Mouse (Mus musculus): ENCODE data around the gene Gm49336. TPM values are rescaled to one million over a fixed set of nuclear protein-coding genes. Genes with fewer than 3 reads are reported as not detected.

The Gm49336 gene
- polyA plus RNA-seq, 1 experiment from 2014 or later: 61.0 TPM

DNA sequence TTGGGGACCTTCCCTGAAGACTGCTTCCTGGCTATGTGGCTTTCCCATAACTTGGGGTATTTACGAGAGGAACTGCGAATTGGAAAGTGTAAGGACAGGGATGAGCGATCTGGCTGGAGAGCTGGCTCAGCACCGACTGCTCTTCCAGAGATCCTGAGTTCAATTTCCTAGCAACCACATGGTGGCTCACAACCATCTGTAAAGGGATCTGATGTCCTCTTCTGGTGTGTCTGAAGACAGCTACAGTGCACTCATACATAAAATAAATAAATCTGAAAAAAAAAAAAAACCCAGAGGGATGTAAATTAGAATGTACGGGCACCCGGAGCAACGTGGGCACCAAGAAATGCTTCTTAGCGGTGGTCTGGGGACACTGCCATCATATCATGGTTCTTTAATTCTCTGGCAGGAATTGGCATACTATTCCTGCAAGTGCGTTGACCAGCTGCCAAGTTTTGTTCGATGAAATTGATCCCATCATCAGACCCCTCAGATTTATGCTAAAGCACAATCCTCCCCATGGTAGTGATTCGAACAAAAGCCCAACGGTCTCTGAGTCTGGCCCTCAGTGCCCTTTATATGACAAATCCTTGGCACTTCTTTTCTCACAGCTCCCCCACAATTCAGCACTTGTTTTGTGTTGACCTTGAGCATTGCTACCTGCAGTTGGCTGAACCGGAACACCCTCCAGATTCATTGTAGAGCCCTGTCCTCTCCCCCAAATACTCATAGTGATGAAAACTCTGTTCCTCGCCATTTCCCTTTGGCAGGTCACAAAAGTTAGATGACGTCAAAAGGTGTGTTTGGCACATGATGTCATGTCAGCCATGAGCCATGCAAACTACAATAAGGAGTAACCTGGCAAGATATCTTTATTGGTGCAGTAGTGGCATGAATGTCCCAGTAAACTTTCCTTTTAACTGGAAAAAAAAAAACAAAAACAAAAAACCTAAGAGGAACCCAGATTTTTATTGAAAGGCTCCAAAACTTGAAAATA is 995 bp upstream of the Gm49336 start:
- DNase-seq (ENCODE audit: low spot score) (peak; percentile 28), ATAC-seq (no peak)
- Histone ChIP-seq H3K27ac (ENCODE audit: low read depth, low read length) (peak overlapping the region; percentile 80), H3K9me3 (replicated peaks; ENCODE audit: control insufficient read depth, low read length) (no peaks in the 10 kb centered on the region), H3K4me2 (ENCODE audit: low read length) (peak overlapping the region; percentile 92), H3K4me1 (ENCODE audit: control insufficient read depth, insufficient read depth, low read length) (peaks cover 11% of the 10 kb centered on the region; the same call in 1 of the 2 replicates), H3K27me3 (replicated peaks; ENCODE audit: control insufficient read depth, insufficient read depth, low read length) (no peaks in the 10 kb centered on the region), H3K36me3 (ENCODE audit: control insufficient read depth, insufficient read depth, low read length) (no peaks in the 10 kb centered on the region), H3K9ac (ENCODE audit: low read length) (peak overlapping the region; percentile 96), H3K4me3 (ENCODE audit: low read depth, low read length) (peak overlapping the region; percentile 90)
- 18% methylated on average over 15 of the region's 15 CpGs for WGBS

- peak overlapping the region; percentile 92 for H3K27ac ChIP-seq (ENCODE audit: low read depth, low read length)
- H3K27me3 ChIP-seq (replicated peaks; ENCODE audit: control insufficient read depth, insufficient read depth, low read length): no peaks in the 10 kb centered on the region
- peak overlapping the region; percentile 90 for H3K4me3 ChIP-seq (ENCODE audit: low read depth, low read length)
- peaks cover 11% of the 10 kb centered on the region; the same call in 1 of the 2 replicates for H3K4me1 ChIP-seq (ENCODE audit: control insufficient read depth, insufficient read depth, low read length)
- H3K36me3 ChIP-seq (ENCODE audit: control insufficient read depth, insufficient read depth, low read length): no peaks in the 10 kb centered on the region
- H3K9me3 ChIP-seq (replicated peaks; ENCODE audit: control insufficient read depth, low read length): no peaks in the 10 kb centered on the region
- ATAC-seq: peak; percentile 69; the same call in 1 of the 2 replicates
- under 1% methylated on average over 39 of the region's 39 CpGs for WGBS
- peak; percentile 63 for DNase-seq (ENCODE audit: low spot score)
- H3K4me2 ChIP-seq (ENCODE audit: low read length): peak overlapping the region; percentile 69
- H3K9ac ChIP-seq (ENCODE audit: low read length): peak overlapping the region; percentile 96
Observed at GRCm38 (mm10) chr14:60250879-60251278, 428 bp downstream of the Gm49336 start.

DNA sequence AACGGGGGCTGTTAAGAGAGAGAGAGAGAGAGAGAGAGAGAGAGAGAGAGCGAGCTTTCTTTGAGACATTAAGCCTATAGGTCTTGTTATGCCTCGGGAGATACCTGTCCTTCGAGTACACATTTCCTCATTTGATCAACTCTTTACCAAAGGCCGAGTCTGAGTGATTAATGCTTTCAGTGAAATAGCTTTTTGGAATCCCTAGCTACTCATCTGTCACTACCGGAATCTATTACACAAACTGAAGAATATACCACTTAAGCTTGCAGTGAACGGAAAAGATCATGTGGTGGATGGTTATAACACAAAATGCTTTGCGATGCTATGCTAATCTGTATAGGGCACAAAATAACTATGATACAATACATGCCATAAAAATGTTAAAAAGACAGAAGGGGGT is 941 bp downstream of the Gm49336 start:
- Histone ChIP-seq H3K9me3 (replicated peaks; ENCODE audit: control insufficient read depth, low read length) (no peaks in the 10 kb centered on the region), H3K4me1 (ENCODE audit: control insufficient read depth, insufficient read depth, low read length) (peaks cover 11% of the 10 kb centered on the region; the same call in 1 of the 2 replicates), H3K36me3 (ENCODE audit: control insufficient read depth, insufficient read depth, low read length) (peaks cover 3% of the 10 kb centered on the region), H3K4me2 (ENCODE audit: low read length) (peak overlapping the region; percentile 69), H3K27ac (ENCODE audit: low read depth, low read length) (no peak overlapping the region), H3K27me3 (replicated peaks; ENCODE audit: control insufficient read depth, insufficient read depth, low read length) (no peaks in the 10 kb centered on the region), H3K4me3 (ENCODE audit: low read depth, low read length) (peak overlapping the region; percentile 90), H3K9ac (ENCODE audit: low read length) (peak overlapping the region; percentile 96)
- DNase-seq (ENCODE audit: low spot score): no peak
- no peak for ATAC-seq
- WGBS: 20% methylated on average over 8 of the region's 8 CpGs

GRCm38 (mm10) chr14:60238551-60238950 is 12.8 kb downstream of the Gm49336 start:
- ATAC-seq (no peak), DNase-seq (ENCODE audit: low spot score) (no peak)
- Histone ChIP-seq H3K4me1 (ENCODE audit: control insufficient read depth, insufficient read depth, low read length) (no peaks in the 10 kb centered on the region), H3K27me3 (replicated peaks; ENCODE audit: control insufficient read depth, insufficient read depth, low read length) (no peaks in the 10 kb centered on the region), H3K36me3 (ENCODE audit: control insufficient read depth, insufficient read depth, low read length) (peaks cover 49% of the 10 kb centered on the region), H3K4me2 (ENCODE audit: low read length) (no peak overlapping the region), H3K9ac (ENCODE audit: low read length) (no peak overlapping the region), H3K27ac (ENCODE audit: low read depth, low read length) (no peak overlapping the region), H3K9me3 (replicated peaks; ENCODE audit: control insufficient read depth, low read length) (no peaks in the 10 kb centered on the region), H3K4me3 (ENCODE audit: low read depth, low read length) (no peak overlapping the region)
- 87% methylated on average over 3 of the region's 3 CpGs for WGBS

GRCm38 (mm10) chr14:60219886-60220285 is 31.4 kb downstream of the Gm49336 start:
- Histone ChIP-seq H3K9me3 (replicated peaks; ENCODE audit: control insufficient read depth, low read length) (no peaks in the 10 kb centered on the region), H3K27ac (ENCODE audit: low read depth, low read length) (no peak overlapping the region), H3K9ac (ENCODE audit: low read length) (no peak overlapping the region), H3K4me3 (ENCODE audit: low read depth, low read length) (no peak overlapping the region), H3K4me2 (ENCODE audit: low read length) (no peak overlapping the region), H3K36me3 (ENCODE audit: control insufficient read depth, insufficient read depth, low read length) (peaks cover 39% of the 10 kb centered on the region), H3K27me3 (replicated peaks; ENCODE audit: control insufficient read depth, insufficient read depth, low read length) (no peaks in the 10 kb centered on the region), H3K4me1 (ENCODE audit: control insufficient read depth, insufficient read depth, low read length) (no peaks in the 10 kb centered on the region)
- ATAC-seq (peak; percentile 52; the same call in 1 of the 2 replicates), DNase-seq (ENCODE audit: low spot score) (peak; percentile 60)
- WGBS: 79% methylated on average over 10 of the region's 10 CpGs

DNA sequence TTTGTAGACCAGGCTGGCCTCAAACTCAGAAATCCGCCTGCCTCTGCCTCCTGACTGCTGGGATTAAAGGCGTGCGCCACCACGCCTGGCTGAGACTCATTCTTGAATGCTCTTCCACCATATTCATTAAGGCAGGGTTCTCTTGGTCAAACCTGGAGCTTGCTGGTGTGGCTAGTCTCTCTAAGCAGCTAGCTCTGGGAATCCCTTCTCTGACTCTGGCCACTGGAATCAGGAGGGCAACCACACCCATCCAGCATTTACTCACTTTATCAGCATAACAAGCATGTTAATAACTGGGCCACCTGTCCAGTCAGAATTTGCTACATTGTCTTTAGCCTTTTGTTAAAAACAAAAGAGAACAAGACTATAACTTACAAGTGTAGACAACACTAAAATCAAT is 33.7 kb downstream of the Gm49336 start:
- no peak overlapping the region for H3K4me2 ChIP-seq (ENCODE audit: low read length)
- DNase-seq (ENCODE audit: low spot score) (no peak), ATAC-seq (no peak)
- no peaks in the 10 kb centered on the region for H3K4me1 ChIP-seq (ENCODE audit: control insufficient read depth, insufficient read depth, low read length)
- no peak overlapping the region for H3K27ac ChIP-seq (ENCODE audit: low read depth, low read length)
- no peaks in the 10 kb centered on the region for H3K27me3 ChIP-seq (replicated peaks; ENCODE audit: control insufficient read depth, insufficient read depth, low read length)
- no peak overlapping the region for H3K9ac ChIP-seq (ENCODE audit: low read length)
- 95% methylated on average over 4 of the region's 4 CpGs for WGBS
- peaks cover 34% of the 10 kb centered on the region for H3K36me3 ChIP-seq (ENCODE audit: control insufficient read depth, insufficient read depth, low read length)
- no peak overlapping the region for H3K4me3 ChIP-seq (ENCODE audit: low read depth, low read length)
- no peaks in the 10 kb centered on the region for H3K9me3 ChIP-seq (replicated peaks; ENCODE audit: control insufficient read depth, low read length)

GRCm38 (mm10) chr14:60216125-60216524 is 35.2 kb downstream of the Gm49336 start:
- WGBS: 92% methylated on average over 1 of the region's 1 CpGs
- Histone ChIP-seq H3K27me3 (replicated peaks; ENCODE audit: control insufficient read depth, insufficient read depth, low read length) (no peaks in the 10 kb centered on the region), H3K36me3 (ENCODE audit: control insufficient read depth, insufficient read depth, low read length) (peaks cover 27% of the 10 kb centered on the region; the same call in 1 of the 2 replicates), H3K4me1 (ENCODE audit: control insufficient read depth, insufficient read depth, low read length) (no peaks in the 10 kb centered on the region), H3K4me3 (ENCODE audit: low read depth, low read length) (no peak overlapping the region), H3K9ac (ENCODE audit: low read length) (no peak overlapping the region), H3K4me2 (ENCODE audit: low read length) (no peak overlapping the region), H3K27ac (ENCODE audit: low read depth, low read length) (no peak overlapping the region), H3K9me3 (replicated peaks; ENCODE audit: control insufficient read depth, low read length) (no peaks in the 10 kb centered on the region)
- DNase-seq (ENCODE audit: low spot score) (no peak), ATAC-seq (no peak)

GRCm38 (mm10) chr14:60215000-60215399 is 36.3 kb downstream of the Gm49336 start:
- H3K27ac ChIP-seq (ENCODE audit: low read depth, low read length): no peak overlapping the region
- no peaks in the 10 kb centered on the region for H3K4me1 ChIP-seq (ENCODE audit: control insufficient read depth, insufficient read depth, low read length)
- no peak for DNase-seq (ENCODE audit: low spot score)
- WGBS: 96% methylated on average over 3 of the region's 3 CpGs
- ATAC-seq: no peak
- H3K9me3 ChIP-seq (replicated peaks; ENCODE audit: control insufficient read depth, low read length): no peaks in the 10 kb centered on the region
- no peak overlapping the region for H3K4me2 ChIP-seq (ENCODE audit: low read length)
- peaks cover 23% of the 10 kb centered on the region; the same call in 1 of the 2 replicates for H3K36me3 ChIP-seq (ENCODE audit: control insufficient read depth, insufficient read depth, low read length)
- no peaks in the 10 kb centered on the region for H3K27me3 ChIP-seq (replicated peaks; ENCODE audit: control insufficient read depth, insufficient read depth, low read length)
- no peak overlapping the region for H3K9ac ChIP-seq (ENCODE audit: low read length)
- H3K4me3 ChIP-seq (ENCODE audit: low read depth, low read length): no peak overlapping the region

DNA sequence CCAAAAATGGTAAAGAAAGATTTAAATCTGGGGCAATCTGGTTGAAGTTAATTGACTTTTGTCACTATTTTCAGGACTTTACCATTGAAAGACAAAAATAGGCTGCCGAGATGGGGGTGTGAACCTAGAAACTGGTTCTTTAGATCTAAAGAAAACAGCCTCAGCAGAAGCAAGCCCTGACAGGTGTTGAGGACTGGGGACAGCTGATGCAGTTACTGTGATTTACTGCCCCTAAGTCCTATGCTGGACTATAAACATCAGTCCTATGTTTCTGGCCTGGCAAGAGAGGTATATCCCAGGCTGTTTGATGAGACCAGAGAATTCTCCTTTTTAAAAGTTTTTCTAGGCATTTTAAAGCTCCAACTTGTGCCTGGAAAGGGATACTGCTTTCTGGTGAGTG is 37.3 kb downstream of the Gm49336 start:
- no peak for ATAC-seq
- peaks cover 15% of the 10 kb centered on the region; the same call in 1 of the 2 replicates for H3K36me3 ChIP-seq (ENCODE audit: control insufficient read depth, insufficient read depth, low read length)

More for the DNA sequence above, 37.3 kb downstream of the Gm49336 start:
- WGBS: 88% methylated on average over 1 of the region's 1 CpGs
- no peak overlapping the region for H3K27ac ChIP-seq (ENCODE audit: low read depth, low read length)
- H3K9me3 ChIP-seq (replicated peaks; ENCODE audit: control insufficient read depth, low read length): no peaks in the 10 kb centered on the region
- H3K27me3 ChIP-seq (replicated peaks; ENCODE audit: control insufficient read depth, insufficient read depth, low read length): no peaks in the 10 kb centered on the region
- no peak overlapping the region for H3K9ac ChIP-seq (ENCODE audit: low read length)
- H3K4me2 ChIP-seq (ENCODE audit: low read length): no peak overlapping the region
- no peak for DNase-seq (ENCODE audit: low spot score)
- H3K4me1 ChIP-seq (ENCODE audit: control insufficient read depth, insufficient read depth, low read length): no peaks in the 10 kb centered on the region
- no peak overlapping the region for H3K4me3 ChIP-seq (ENCODE audit: low read depth, low read length)
